Mouse (Mus musculus) cerebellum, postnatal 4 days (tissue): Measurements from ENCODE around the gene Pitpnm3.

Experiments
- DNase-seq, 2 experiments: peaks; one replicate each; pipeline ENCODE4 v3.0.0; 2022; ENCODE audit warnings: low spot score in 2 of 2, mixed read lengths in 1 of 2

Gene Pitpnm3

GRCm38 (mm10) chr11:72022827-72023226, 112.8 kb downstream of the Pitpnm3 start:
- DNase-seq: no peak

- no peak for DNase-seq
Measured at GRCm38 (mm10) chr11:72021015-72021414, 114.6 kb downstream of the Pitpnm3 start.

GRCm38 (mm10) chr11:72017253-72017601, 118.4 kb downstream of the Pitpnm3 start:
- DNase-seq: no peak

- no peak for DNase-seq
Measured at GRCm38 (mm10) chr11:72016518-72017252, 118.9 kb downstream of the Pitpnm3 start.

GRCm38 (mm10) chr11:72014674-72015073, 120.9 kb downstream of the Pitpnm3 start:
- no peak for DNase-seq

- DNase-seq: no peak
Measured at GRCm38 (mm10) chr11:72011955-72012354, 123.6 kb downstream of the Pitpnm3 start.

GRCm38 (mm10) chr11:72010940-72011722, 124.4 kb downstream of the Pitpnm3 start:
- no peak for DNase-seq

GRCm38 (mm10) chr11:72010367-72010766, 125.2 kb downstream of the Pitpnm3 start:
- no peak for DNase-seq

- DNase-seq: no peak
Measured at GRCm38 (mm10) chr11:72005547-72005946, 130.0 kb downstream of the Pitpnm3 start.

GRCm38 (mm10) chr11:72003171-72003570, 132.4 kb downstream of the Pitpnm3 start:
- no peak for DNase-seq

GRCm38 (mm10) chr11:72002138-72002853, 133.3 kb downstream of the Pitpnm3 start:
- peak in 1 of 2 experiments; percentile 43 for DNase-seq

- no peak for DNase-seq
Measured at GRCm38 (mm10) chr11:72000194-72000593, 135.4 kb downstream of the Pitpnm3 start.
